ENCODE assay signal across 19 mouse cellular contexts in the genomic region with DNA sequence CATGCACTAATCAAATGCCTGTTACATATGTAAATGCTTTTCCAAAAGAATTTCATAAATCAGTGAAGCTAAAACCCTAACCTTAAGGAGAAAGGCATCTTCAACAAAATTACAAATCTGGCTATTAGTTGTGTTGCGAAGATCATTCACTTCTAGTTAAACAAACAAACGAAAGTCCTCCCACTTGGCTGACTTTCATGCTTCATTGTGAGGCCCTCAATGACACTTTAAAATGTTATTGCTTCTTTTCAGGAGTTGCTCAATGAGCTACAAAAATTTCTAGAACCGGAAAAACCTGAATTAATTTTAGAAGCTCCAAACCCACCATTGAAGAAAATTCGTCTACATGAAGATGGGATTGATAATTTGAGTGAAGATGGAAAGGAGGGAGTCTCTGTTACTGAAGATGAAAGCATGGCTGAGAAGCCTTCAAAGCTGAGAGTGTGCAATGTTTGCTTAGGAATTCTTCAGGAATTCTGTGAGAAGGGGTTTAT. TPM values are rescaled to one million over a fixed set of nuclear protein-coding genes. Genes with fewer than 3 reads are reported as not detected.
DNase-seq lines count a peak whose midpoint lies in the region; ATAC-seq and TF ChIP-seq lines count a peak whose summit lies in the region.
"Had no signal": no experiment of that assay in that cellular context is flagged by ENCODE, and none has a peak within 500 bp of the region (broad histone marks: within the 10 kb centered on the region; RNA-seq: fewer than 3 reads in every experiment).

No protein-coding gene starts in this region.

- DNase-seq in liver, adult 2 months (ENCODE audit: extremely low read depth, low read depth, low spot score) = peak; percentile 41
- DNase-seq in liver, embryonic 11.5 days (ENCODE audit: low spot score) = no peak
- DNase-seq in lung, postnatal 0 days (ENCODE audit: low spot score) = peak; percentile 56
- no peak for DNase-seq in lung, postnatal 4 days
- peak; percentile 49 for DNase-seq in lung, postnatal 25 days (ENCODE audit: low spot score)
- peak; percentile 73 for DNase-seq in lung, postnatal 36 days
- no peak for DNase-seq in kidney, adult 11 months
- DNase-seq: adrenal gland, adult 2 months; adrenal gland, postnatal 10 days; adrenal gland, postnatal 25 days; cerebellum, adult 11-12 months; cerebellum, adult 2 months; cerebellum, adult 9-10 months; cerebellum, postnatal 10 days; cerebellum, postnatal 25 days had no signal

- H3K36me3 ChIP-seq in liver, adult 2 months (ENCODE audit: control insufficient read depth, insufficient read depth, low read length) = peaks cover 35% of the 10 kb centered on the region
- H3K36me3 ChIP-seq in liver, embryonic 11.5 days (ENCODE audit: control insufficient read depth, insufficient read depth, low read length) = peaks cover 10% of the 10 kb centered on the region
- peaks cover 9% of the 10 kb centered on the region; the same call in 1 of the 2 replicates for H3K36me3 ChIP-seq in lung, postnatal 0 days (ENCODE audit: insufficient read depth, low read length)

- peak; percentile 60 for TF ChIP-seq EP300 in lung, postnatal 0 days (IDR thresholded peaks at IDR 0.05)

- H3K27me3 ChIP-seq in liver, adult 2 months (ENCODE audit: control insufficient read depth, insufficient read depth, low read length) = no peaks in the 10 kb centered on the region
- H3K27me3 ChIP-seq in liver, embryonic 11.5 days (replicated peaks; ENCODE audit: control insufficient read depth, insufficient read depth, low read length) = no peaks in the 10 kb centered on the region
- no peaks in the 10 kb centered on the region for H3K27me3 ChIP-seq in lung, postnatal 0 days (replicated peaks; ENCODE audit: insufficient read depth, low read length)
- H3K27me3 ChIP-seq: embryonic facial prominence, embryonic 12.5 days; forebrain, embryonic 13.5 days; forebrain, embryonic 15.5 days had no signal

- no peak overlapping the region for H3K4me2 ChIP-seq in liver, embryonic 11.5 days
- H3K4me2 ChIP-seq in lung, postnatal 0 days (replicated peaks; ENCODE audit: low read depth, low read length) = no peak overlapping the region
- H3K4me2 ChIP-seq: embryonic facial prominence, embryonic 12.5 days; forebrain, embryonic 13.5 days; forebrain, embryonic 15.5 days had no signal

- no peaks in the 10 kb centered on the region for H3K9me3 ChIP-seq in liver, embryonic 11.5 days (ENCODE audit: control insufficient read depth, low read length)
- no peaks in the 10 kb centered on the region for H3K9me3 ChIP-seq in lung, postnatal 0 days (ENCODE audit: low read length)
- H3K9me3 ChIP-seq: embryonic facial prominence, embryonic 10.5 days; embryonic facial prominence, embryonic 12.5 days; forebrain, embryonic 13.5 days; forebrain, embryonic 15.5 days had no signal

- H3K9ac ChIP-seq in liver, adult 2 months (ENCODE audit: low read depth, low read length) = no peak overlapping the region
- H3K9ac ChIP-seq in liver, embryonic 11.5 days (ENCODE audit: low read depth, low read length) = no peak overlapping the region
- H3K9ac ChIP-seq in lung, postnatal 0 days (replicated peaks; ENCODE audit: low read depth) = no peak overlapping the region
- H3K9ac ChIP-seq: embryonic facial prominence, embryonic 12.5 days; forebrain, embryonic 13.5 days; forebrain, embryonic 15.5 days had no signal

- no peaks in the 10 kb centered on the region for H3K4me1 ChIP-seq in liver, adult 2 months (ENCODE audit: control insufficient read depth, insufficient read depth, low read length)
- H3K4me1 ChIP-seq in liver, embryonic 11.5 days (replicated peaks; ENCODE audit: control insufficient read depth, insufficient read depth, low read length) = no peaks in the 10 kb centered on the region
- H3K4me1 ChIP-seq in lung, postnatal 0 days (ENCODE audit: insufficient read depth, low read depth, low read length) = no peaks in the 10 kb centered on the region
- H3K4me1 ChIP-seq: embryonic facial prominence, embryonic 10.5 days; embryonic facial prominence, embryonic 12.5 days had no signal

- H3K4me3 ChIP-seq in liver, adult 2 months (ENCODE audit: insufficient read depth, low read depth, low read length) = no peak overlapping the region
- H3K4me3 ChIP-seq in liver, embryonic 11.5 days (ENCODE audit: low read depth, low read length) = no peak overlapping the region
- no peak overlapping the region for H3K4me3 ChIP-seq in lung, postnatal 0 days (ENCODE audit: low read depth, low read length)
- H3K4me3 ChIP-seq: embryonic facial prominence, embryonic 10.5 days; embryonic facial prominence, embryonic 12.5 days; forebrain, embryonic 13.5 days; forebrain, embryonic 15.5 days had no signal

- H3K79me2 ChIP-seq in liver, adult 2 months (ENCODE audit: control insufficient read depth, insufficient read depth, low read length) = no peaks in the 10 kb centered on the region; the same call in 1 of the 2 replicates

- no peak for TF ChIP-seq POLR2A in liver, adult 2 months (IDR thresholded peaks at IDR 0.05; ENCODE audit: extremely low read depth, insufficient read depth, low read length)

- ATAC-seq in liver, embryonic 11.5 days (replicated peaks; ENCODE audit: low FRiP score) = no peak
- no peak for ATAC-seq in lung, postnatal 0 days
- ATAC-seq: forebrain, embryonic 13.5 days; forebrain, embryonic 15.5 days had no signal

- H3K27ac ChIP-seq in liver, adult 2 months (replicated peaks; ENCODE audit: insufficient read depth, low read depth, low read length) = no peak overlapping the region
- no peak overlapping the region for H3K27ac ChIP-seq in liver, embryonic 11.5 days (ENCODE audit: low read depth, low read length)
- no peak overlapping the region for H3K27ac ChIP-seq in lung, postnatal 0 days (ENCODE audit: low read length)
- H3K27ac ChIP-seq: embryonic facial prominence, embryonic 10.5 days; embryonic facial prominence, embryonic 12.5 days; forebrain, embryonic 13.5 days; forebrain, embryonic 15.5 days had no signal

- WGBS in liver, adult 2 months = 49% methylated on average over 4 of the region's 4 CpGs
- WGBS in liver, embryonic 11.5 days = 88% methylated on average over 4 of the region's 4 CpGs
- 53% methylated on average over 4 of the region's 4 CpGs for WGBS in lung, postnatal 0 days

- no peak for TF ChIP-seq CTCF in liver, adult 2 months (IDR thresholded peaks at IDR 0.05; ENCODE audit: low read depth, low read length)
- no peak for TF ChIP-seq CTCF in lung, postnatal 0 days (IDR thresholded peaks at IDR 0.05)

RNA-seq across cellular contexts. Expression of a gene that starts 6.5 kb away (rescaled TPM):
- 28.9 and 29.4 TPM in 2 replicates for total RNA-seq in liver, adult 2 months (2014; rRNA removed)
- 11.5 and 18.1 TPM in 2 replicates for polyA plus RNA-seq in liver, adult 2 months (2012; rRNA removed)
- 21.0 and 27.6 TPM in 2 replicates for polyA plus RNA-seq in liver, embryonic 11.5 days (2014; fragmentation: Nextera tagmentation; extraction: Ambion mirVana)
- polyA plus RNA-seq in lung, postnatal 0 days (2015; fragmentation: Nextera tagmentation; extraction: Ambion mirVana) = 22.2 and 31.8 TPM in 2 replicates

RNA-seq across cellular contexts. Expression of a gene that starts 6.8 kb away (rescaled TPM):
- total RNA-seq in liver, adult 2 months (2014; rRNA removed) = 15.8 and 21.6 TPM in 2 replicates
- 1.7 and 2.1 TPM in 2 replicates for polyA plus RNA-seq in liver, adult 2 months (2012; rRNA removed)
- 28.2 and 32.6 TPM in 2 replicates for polyA plus RNA-seq in liver, embryonic 11.5 days (2014; fragmentation: Nextera tagmentation; extraction: Ambion mirVana)
- 11.1 and 11.7 TPM in 2 replicates for polyA plus RNA-seq in lung, postnatal 0 days (2015; fragmentation: Nextera tagmentation; extraction: Ambion mirVana)

RNA-seq across cellular contexts. Expression of a gene that starts 38.9 kb away (rescaled TPM):
- total RNA-seq in liver, adult 2 months (2014; rRNA removed) = 12.5 and 13.6 TPM in 2 replicates
- polyA plus RNA-seq in liver, adult 2 months (2012; rRNA removed) = 1.3 and 1.7 TPM in 2 replicates
- 21.3 and 26.6 TPM in 2 replicates for polyA plus RNA-seq in liver, embryonic 11.5 days (2014; fragmentation: Nextera tagmentation; extraction: Ambion mirVana)
- 18.8 and 22.3 TPM in 2 replicates for polyA plus RNA-seq in lung, postnatal 0 days (2015; fragmentation: Nextera tagmentation; extraction: Ambion mirVana)

Comparison
In these comparisons a context has a peak if more than half of its experiments do, and no peak if none do; other contexts are left out.
1. DNase-seq: peak in liver, adult 2 months (single experiment), lung, postnatal 0 days (single experiment), lung, postnatal 25 days (single experiment) and lung, postnatal 36 days (single experiment); none in liver, embryonic 11.5 days (single experiment), lung, postnatal 4 days (0 of 2) and kidney, adult 11 months (single experiment).